Mouse (Mus musculus) megakaryocyte, adult 5-6 weeks (primary cell): ENCODE data around the gene Acot4. TPM values are rescaled to one million over a fixed set of nuclear protein-coding genes. Genes with fewer than 3 reads are reported as not detected.
A peak's percentile ranks its signal among the peaks of the same experiment; 100 is the strongest.
"Not testable (repeated sequence)": the region's sequence is repeated elsewhere in the genome, so short reads cannot be mapped to it uniquely, and the experiment has no call there.

Experiments
- ATAC-seq: 2 replicates; pipeline ENCODE4 v1.8.0; 2016; ENCODE audit warnings: mild to moderate bottlenecking, inconsistent platforms; ENCODE audit not compliant: poor library complexity, severe bottlenecking
- total RNA-seq, 2 experiments: library from RNA; stranded (forward) in 1 of 2; stranded (reverse) in 1 of 2; fragments of 153-499, 151-499 nt in 1 of 2; fragments of 221-1000, 200-1000 nt in 1 of 2; gene quantifications; 2 replicates each; pipeline versions ENCODE4 v1.2.3 to v1.2.4; 2015 to 2017

Gene Acot4
- total RNA-seq (2015) = 0.02 TPM in 1 of 2 replicates, not detected in the other
- total RNA-seq (2017) = not detected in 2 replicates

DNA sequence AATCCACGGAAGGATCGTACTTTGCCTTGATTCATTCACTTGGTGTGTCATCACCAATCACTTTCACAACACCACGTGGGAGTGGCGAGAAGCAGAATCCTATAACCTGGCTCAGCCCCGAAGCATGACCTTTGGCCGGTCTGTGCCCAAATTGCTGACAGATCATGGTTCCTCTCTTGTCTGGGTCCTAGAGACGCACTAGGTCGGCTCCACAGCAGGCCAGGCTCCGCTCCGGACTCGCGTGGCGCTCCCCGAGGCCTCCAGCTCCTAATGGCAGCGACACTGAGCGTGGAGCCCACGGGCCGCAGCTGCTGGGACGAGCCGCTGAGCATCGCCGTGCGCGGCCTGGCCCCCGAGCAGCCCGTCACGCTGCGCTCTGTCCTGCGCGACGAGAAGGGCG is at the start of gene Acot4:
TSS of gene Acot4 (plus strand) at position 139 of the 400 bp plus-strand sequence.
- peak; percentile 62 for ATAC-seq

DNA sequence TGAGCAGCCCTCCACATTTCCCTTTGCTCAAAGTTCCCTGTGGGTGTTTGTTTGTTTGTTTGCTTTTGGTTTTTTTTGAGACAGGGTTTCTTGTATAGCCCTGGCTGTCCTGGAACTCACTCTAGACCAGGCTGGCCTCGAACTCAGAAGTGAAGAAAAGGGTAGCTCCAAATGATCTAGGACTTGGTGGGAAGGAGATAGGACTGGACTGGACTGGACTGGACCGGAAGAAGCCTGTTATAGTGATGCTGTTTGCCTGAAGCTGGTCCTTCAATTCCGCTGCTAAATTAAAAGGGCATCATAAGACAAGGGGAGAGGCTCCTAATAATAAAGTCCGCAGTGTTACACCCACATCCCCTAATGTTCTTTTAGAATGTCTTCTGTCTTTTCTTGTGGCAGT is 49.7 kb upstream of the Acot4 start:
- no peak for ATAC-seq

DNA sequence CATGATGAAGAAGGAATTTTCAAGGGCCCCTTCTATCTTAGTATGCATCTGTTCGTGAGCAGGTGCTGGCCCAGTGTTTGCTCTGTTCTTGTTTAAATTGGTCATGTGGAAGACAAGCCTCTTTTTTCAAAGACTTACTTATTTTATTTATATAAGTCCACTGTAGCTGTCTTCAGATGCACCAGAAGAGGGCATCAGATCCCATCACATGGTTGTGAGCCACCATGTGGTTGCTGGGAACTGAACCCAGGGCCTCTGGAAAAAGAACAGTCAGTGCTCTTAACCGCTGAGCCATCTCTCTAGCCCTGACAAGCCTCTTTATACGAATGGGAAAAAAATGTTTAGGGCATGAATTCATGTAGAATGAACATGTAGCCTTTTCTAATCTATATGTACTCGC is 48.8 kb upstream of the Acot4 start:
- no peak for ATAC-seq

DNA sequence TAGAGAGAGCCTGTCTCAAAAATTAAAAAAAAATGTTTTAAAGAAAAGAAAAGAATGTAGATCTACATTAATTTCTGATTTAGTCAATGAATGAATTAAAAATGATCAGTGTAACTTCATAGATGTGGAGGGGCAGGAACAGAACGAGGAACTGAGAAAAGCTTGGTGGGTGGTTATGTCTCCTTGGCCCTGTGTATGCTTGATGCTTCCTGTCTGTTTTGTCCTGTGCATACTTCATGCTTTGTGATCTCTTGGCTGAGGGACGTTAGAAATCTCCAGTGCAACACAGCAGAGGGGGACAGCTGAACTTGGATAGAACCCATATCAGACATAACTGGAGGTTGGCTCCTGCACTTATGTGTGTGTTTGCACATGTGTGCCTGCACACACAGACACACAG is 41.0 kb upstream of the Acot4 start:
- no peak for ATAC-seq

DNA sequence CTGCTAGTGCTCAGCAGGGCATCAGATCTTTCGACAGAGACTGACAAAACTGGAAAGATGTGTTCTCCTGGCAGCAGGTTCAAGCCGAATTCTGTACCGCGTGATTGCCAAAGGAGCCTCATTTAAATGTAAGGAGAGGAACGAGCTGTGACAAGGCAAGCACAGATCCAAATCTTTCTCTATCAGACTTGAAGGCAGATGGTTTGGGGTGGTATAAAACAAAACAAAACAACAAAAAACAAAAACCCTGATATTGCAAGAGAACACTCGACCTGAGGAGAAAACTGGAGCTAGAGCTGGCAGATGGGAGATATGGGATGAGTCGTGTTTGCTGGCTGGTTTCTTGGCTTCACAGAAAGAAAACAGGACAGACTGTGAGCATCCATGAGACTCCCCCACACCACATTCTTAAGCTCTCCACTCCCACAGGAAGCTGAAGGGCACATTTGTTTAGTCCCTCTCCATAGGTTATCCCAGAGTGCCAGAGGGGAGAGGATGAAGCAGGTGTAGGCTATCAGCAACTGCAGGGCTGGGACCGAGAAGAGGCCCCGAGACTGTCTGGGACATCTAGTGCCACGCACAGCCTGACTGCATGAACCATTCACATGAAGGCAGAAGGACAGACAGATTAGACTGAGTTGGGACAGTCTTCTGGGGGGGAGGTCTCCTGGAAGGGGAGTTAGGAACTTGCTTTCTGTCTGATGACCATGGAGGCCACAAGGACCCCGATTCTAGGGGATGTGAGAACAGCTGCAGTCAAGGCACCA is 39.7 kb upstream of the Acot4 start:
- no peak for ATAC-seq

DNA sequence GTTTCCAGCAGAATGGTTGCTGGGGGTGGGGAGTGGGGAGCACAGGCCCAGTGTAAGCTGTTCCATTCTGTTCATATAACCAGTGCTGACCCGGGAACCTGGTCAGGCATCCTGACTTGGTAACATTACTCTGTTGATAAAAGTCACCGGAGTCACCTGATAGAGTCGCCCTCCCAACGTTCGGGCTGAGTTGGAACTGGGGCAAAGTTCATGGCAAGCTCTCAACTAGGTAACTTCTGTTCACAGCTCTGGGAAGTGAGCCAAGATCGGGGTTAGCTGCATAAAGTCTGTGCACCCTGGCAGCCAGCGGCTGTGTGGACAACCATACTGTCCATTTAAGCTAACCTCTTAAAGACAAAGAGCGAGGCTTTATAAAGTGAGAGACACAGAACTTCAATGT is 38.9 kb upstream of the Acot4 start:
- peak; percentile 24; the same call in 1 of the 2 replicates for ATAC-seq

DNA sequence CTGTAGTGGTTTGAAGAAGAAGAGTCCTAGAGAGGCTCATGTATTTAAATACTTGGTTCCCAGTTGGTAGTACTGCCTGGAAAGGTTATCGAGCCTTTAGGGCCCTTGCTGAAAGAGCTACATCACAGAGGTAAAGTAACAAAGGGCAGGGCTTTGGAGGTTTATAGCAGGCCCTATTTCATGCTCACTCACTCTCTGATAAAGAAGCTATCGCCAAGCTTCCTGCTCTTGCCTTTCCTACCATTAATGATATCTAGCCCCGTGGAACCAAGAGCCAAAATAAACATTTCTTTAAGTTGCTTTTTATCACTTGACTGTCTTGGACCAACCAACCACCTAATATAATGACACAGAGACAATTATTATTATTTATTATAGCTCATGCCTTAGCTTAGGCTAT is 37.8 kb upstream of the Acot4 start:
- no peak for ATAC-seq

DNA sequence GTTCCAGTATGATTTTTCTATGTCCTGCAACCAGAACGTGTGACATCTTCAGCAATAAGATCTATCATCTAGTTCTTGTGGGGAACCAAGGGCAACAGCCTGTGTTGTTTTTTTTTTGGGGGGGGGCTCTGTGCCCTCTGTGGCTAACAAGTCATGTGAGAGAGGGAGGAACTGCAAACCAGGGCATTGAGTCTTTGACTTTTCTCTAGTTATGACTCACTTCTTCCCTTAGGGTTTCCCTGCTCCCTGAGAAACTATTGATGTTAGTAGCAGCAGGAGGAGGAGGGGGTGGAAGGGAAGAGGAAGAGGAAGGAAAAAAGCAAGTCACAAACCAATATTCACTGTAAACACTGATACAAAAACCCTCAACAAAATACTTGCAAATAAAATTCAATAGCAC is 34.3 kb upstream of the Acot4 start:
- no peak for ATAC-seq

DNA sequence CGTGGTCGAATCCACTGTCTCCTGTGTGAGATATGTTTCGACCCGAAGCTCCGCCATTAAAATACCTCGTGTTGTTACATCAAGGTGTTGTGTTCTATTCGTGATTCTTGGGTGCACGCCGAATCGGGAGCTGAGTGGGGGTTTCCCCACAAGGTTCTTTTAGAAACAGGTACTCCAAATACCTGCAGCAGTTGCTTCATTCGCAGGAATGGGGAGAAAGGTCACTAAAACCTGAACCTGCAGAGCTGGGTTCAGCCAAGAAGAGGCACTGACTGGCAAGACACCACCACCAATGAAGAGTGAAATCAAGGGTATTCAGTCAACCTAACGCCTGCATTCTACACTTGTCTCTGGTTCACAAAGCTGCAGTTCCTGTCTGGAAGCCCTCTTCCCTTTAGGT is 29.9 kb upstream of the Acot4 start:
- no peak for ATAC-seq

DNA sequence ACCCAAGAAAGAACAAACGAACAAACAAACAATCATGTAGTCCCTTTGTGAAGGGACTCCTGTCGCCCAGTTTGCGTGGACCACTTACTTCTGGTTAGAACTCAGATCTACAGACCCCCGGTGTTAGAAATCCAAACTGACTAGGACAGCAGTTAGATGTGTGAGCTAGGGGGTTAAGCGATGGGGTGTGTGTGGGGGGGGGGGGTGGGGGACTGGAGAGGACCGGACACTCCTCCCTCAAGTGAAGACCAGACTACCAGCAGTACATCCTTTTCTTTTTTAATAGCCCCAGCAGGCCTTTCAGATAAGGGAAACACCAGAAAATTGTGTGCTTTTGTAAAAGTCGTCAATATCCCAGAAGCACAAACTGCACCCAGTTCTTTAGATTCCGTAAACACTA is 29.4 kb upstream of the Acot4 start:
- no peak for ATAC-seq

DNA sequence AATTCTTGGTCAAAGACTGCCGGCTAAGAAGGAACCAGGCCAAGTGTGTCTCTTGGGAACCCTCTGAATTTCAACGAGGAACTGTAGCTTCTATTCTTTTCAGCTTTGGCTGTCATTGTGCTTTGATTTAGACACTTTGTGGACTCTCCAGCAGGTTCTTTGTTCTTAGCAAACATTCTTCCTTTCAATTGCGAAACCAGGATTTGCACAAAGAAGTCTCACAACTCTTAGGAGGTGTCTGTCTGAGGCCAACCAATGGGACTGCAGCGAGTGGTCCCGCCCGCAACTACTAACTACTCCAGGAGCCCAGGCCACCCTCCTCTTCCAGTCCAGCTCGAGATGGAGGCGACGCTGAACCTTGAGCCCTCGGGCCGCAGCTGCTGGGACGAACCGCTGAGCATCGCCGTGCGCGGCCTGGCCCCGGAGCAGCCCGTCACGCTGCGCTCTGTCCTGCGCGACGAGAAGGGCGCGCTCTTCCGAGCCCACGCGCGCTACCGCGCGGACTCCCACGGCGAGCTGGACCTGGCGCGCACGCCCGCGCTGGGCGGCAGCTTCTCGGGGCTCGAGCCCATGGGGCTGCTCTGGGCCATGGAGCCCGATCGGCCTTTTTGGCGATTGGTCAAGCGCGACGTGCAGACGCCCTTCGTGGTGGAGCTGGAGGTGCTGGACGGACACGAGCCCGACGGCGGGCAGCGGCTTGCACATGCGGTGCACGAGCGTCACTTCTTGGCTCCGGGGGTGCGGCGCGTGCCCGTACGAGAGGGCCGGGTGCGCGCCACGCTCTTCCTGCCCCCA is 28.8 kb upstream of the Acot4 start, which contains the start of gene Acot1:
TSS of gene Acot1 (plus strand) at position 320 of the 795 bp plus-strand sequence.
- ATAC-seq = peak; percentile 87

DNA sequence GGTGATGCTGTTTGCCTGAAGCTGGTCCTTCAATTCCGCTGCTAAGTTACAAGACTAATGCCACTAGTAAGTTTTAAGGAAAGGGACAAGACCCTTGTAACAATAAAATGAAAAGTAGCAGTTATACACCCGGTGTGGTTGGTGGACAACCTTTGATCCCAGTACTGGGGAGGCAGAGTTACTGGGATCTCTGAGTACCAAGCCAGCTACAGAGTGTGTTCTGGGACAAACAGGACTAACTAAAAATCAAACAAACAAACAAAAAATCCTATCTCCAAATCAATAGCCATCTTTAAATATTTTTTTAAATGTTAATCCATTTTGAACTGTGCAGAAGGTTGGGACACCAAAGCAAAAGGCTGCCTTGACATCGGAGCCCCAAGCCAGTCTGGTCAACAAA is 28.0 kb upstream of the Acot4 start:
- no peak for ATAC-seq

DNA sequence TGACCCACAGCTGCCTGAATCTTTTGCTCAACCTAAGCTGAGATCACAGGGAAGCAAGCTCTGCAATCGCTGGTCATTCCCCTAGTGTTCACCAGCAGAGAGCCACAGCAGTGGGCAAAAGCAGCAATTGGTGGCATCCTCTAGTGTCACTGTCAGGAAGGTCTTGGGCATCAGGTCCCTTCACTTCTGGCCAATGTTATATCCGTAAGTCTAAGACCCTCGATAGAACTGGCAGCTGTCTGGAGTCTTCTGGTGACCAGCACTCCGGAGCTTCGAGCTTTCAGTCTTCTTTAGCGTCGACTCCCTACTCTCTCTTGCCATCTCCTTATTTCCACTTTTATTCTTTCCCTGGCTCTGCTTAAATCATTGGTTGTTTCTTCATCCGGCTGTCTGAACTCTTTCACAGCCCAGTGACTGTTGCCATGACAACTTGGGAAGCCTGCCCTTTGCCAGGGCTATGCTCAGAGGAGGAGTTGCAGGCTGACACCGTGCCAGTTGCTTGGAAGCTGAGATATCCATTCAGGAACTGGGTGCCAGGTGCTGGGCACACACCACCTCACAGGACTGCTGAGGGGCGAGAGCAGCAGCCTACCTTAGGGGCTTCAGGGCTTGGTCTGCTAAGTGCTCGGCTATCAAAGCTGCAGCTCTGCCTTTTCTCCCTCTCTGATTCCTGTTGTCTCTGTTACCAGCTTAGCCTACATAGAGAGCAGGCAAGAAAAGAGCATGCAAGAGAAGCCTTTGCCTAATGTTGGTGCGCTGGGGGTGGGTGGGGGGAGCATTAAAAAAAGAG is 26.7 kb upstream of the Acot4 start:
- ATAC-seq = no peak

DNA sequence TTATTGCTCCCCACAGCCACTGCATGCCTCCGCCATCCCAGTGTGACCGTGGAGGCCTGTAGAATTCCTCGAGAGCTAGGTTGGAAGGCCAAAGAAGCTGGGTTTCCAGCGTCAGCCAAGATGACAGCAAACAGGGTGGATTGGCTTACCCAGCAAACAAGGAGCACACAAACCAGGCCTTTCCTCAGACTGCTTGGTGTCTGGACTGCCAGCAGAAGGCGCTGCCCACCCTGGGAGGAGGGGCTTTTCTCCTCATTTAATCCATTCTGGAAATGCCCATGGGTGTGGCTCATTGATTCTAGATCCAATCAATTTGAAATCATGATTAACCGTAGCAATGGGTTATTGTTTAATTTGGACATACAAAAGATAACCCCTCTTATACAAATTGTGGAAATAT is 25.0 kb upstream of the Acot4 start:
- ATAC-seq = no peak

DNA sequence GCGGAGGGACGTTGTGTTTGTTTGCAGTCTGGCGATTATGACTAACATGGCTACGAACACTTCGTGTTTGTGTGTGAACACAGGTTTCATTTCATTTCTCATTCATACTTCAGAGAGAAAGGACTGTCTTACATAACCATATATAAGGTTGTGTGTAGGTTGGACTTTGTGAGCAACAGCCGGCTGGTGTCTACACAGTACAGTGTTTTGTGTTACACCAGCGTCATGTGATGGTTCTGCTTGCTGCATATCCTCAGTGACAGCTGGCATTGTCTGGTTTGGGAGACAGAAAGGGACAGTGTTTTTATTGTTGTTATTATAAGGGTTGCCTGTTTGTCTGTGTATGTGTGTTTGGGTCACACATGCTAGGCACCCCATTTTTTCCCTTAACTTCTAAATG is 24.5 kb upstream of the Acot4 start:
- ATAC-seq = no peak

DNA sequence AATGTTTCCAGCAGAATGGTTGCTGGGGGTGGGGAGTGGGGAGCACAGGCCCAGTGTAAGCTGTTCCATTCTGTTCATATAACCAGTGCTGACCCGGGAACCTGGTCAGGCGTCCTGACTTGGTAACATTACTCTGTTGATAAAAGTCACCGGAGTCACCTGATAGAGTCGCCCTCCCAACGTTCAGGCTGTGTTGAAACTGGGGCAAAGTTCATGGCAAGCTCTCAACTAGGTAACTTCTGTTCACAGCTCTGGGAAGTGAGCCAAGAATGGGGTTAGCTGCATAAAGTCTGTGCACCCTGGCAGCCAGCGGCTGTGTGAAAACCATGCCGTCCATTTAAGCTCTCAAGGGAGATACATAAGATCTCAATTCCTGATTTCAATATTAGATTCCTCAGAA is 17.7 kb upstream of the Acot4 start:
- ATAC-seq = peak; percentile 61

DNA sequence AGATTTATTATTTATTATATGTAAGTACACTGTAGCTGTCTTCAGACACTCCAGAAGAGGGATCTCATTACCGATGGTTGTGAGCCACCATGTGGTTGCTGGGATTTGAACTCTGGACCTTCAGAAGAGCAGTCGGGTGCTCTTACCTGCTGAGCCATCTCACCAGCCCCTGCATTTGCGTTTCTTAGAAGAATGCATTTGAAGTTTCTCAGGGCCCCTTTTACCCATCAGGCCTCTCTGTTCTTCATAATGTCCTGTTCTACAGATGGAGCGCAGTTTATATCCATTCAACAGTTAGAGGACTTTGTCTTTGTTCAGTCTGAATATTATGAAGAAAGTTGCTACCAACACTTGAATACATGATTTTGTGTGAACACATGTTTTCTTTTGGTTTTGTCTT is 15.9 kb upstream of the Acot4 start:
- not testable (repeated sequence) for ATAC-seq

DNA sequence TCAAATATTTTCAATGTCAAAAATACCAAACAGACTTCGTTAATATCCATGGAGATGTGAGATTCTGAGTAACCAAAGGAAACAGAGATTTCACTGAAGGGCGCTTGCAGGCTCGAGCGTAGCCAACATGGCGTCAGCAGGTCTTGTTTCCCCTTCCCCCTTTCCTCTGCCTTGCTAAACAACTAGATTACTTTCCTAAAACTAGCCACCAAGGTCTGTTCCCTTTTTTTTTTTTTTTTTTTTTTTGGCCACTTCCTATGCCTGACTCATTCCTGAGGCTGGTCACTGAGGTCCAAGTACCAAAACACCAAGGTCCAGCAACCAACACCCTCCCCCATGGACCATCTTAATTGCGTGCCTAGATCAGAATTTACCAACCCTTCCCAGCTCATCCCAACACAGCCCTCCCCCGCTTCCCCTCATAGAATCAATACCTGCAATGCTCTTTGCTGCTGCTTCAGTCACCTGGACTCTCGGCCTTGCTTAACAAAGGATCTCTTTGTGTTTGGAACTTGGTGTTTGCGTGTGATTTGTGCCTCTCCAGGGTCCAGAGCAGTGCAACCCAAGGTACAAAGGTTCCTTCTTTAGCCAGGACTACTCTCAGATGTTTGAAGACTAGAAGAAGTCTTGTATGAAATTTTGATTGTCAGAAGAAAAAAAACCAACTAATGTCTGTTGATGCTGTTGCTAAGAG is 15.0 kb upstream of the Acot4 start:
- peak; percentile 88 for ATAC-seq

DNA sequence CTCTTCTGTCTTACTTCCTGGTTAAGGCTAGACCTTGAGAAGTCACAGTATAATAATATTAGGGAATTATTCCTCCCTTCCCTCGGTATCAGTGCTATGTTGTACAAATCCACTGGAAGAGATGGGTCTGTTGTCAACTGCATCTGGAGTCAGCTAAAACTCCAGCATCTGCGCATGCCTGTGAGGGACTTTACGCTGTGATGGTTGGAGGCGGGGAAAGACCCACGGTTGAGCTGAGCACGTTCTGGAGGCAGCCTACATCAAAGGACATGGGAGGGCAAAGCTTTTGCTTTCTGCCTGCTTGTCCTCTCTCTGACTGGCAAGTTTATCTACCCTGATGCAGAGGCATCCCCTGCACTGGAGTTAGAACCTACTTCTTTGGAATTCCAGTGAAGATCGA is 12.3 kb upstream of the Acot4 start:
- no peak for ATAC-seq

DNA sequence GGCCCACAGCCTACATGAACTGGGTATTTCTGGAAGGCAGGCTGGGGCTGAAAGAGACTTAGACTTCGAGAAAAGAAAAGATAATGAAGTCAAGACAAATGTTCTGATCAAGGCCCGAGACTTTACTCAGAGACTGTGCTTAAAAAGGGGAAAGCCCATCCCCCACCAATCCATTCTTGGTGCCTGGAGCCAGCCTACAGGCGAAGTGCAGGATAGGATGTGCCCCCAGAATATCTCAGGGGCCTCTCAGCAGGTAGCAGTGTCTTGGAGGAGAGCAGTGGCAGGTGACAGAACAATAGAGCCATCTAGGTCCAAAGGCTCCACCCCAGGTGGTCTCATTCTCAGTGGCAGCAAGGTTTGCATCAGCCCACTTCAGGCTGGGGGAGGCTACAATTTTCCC is 9.9 kb upstream of the Acot4 start:
- not testable (repeated sequence) for ATAC-seq

DNA sequence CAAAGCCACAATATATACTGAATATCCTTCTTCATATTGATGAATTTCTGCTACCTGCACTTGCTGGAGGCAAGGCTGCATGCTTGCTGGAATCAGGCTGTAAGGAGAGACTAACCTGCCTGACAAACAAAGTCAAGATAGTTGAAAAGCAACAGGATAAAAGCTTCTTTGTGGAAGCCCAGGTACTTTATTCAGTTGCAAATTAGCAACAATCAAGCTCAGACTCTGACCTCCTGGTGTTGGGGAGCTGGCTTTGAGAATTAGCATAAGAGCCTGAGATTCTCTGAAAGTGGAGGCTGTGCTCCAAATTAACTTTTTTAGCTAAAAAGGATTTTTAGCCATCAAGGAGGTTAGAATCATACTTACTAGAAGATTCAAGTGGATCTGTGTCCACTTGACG is 9.1 kb upstream of the Acot4 start:
- not testable (repeated sequence) for ATAC-seq
